Mouse (Mus musculus) megakaryocyte, embryonic 14.5 days (primary cell): ENCODE data around the gene Bcl2. TPM values are rescaled to one million over a fixed set of nuclear protein-coding genes. Genes with fewer than 3 reads are reported as not detected.
A peak's percentile ranks its signal among the peaks of the same experiment; 100 is the strongest.

ENCODE experiments used
- H3K27me3 ChIP-seq: replicated peaks from 2 replicates; pipeline ENCODE3; 2012; ENCODE audit warnings: inconsistent platforms
- H3K36me3 ChIP-seq: replicated peaks from 2 replicates; pipeline ENCODE3; 2012; ENCODE audit warnings: low read length, inconsistent platforms, mixed read lengths
- H3K4me1 ChIP-seq: 2 replicates; pipeline ENCODE4 v1.6.1; 2012; ENCODE audit warnings: inconsistent platforms
- H3K4me3 ChIP-seq: replicated peaks from 2 replicates; pipeline ENCODE3; 2012; ENCODE audit warnings: moderate library complexity, mild to moderate bottlenecking, inconsistent platforms
- H3K9me3 ChIP-seq: 2 replicates; pipeline ENCODE4 v1.6.1; 2012; ENCODE audit warnings: inconsistent platforms
- FLI1 ChIP-seq: IDR thresholded peaks from 2 replicates; pipeline ENCODE4 v1.6.1; 2012; ENCODE audit warnings: low read length, inconsistent platforms, mixed read lengths
- GATA1 ChIP-seq: IDR thresholded peaks from 3 replicates; pipeline ENCODE4 v1.6.1; 2012; ENCODE audit warnings: mixed read lengths, low read length, inconsistent platforms, borderline replicate concordance
- polyA plus RNA-seq: library from polyadenylated mRNA; stranded (reverse); fragments of >175 nt; gene quantifications from 2 replicates; pipeline ENCODE4 v1.2.3, GENCODE M21; 2012; ENCODE audit warnings: low replicate concordance; ENCODE audit not compliant: insufficient read depth

Gene Bcl2
- polyA plus RNA-seq, 1 experiment = 3.0 TPM

- Histone ChIP-seq H3K9me3 (no peaks in the 10 kb centered on the region), H3K4me1 (peaks cover 74% of the 10 kb centered on the region), H3K27me3 (no peaks in the 10 kb centered on the region), H3K36me3 (peaks cover 19% of the 10 kb centered on the region), H3K4me3 (peak overlapping the region; percentile 48)
- TF ChIP-seq FLI1 = no peak
- TF ChIP-seq GATA1 = no peak
Observed at GRCm38 (mm10) chr1:106682829-106683228, 31.2 kb downstream of the Bcl2 start.

- TF ChIP-seq FLI1 (no peak), GATA1 (no peak)
- peaks cover 62% of the 10 kb centered on the region for H3K4me1 ChIP-seq
- no peak overlapping the region for H3K4me3 ChIP-seq
- no peaks in the 10 kb centered on the region for H3K27me3 ChIP-seq
- H3K9me3 ChIP-seq = no peaks in the 10 kb centered on the region
- H3K36me3 ChIP-seq = peaks cover 19% of the 10 kb centered on the region
Observed at GRCm38 (mm10) chr1:106679800-106680515, 34.1 kb downstream of the Bcl2 start.

- peaks cover 14% of the 10 kb centered on the region for H3K36me3 ChIP-seq
- H3K27me3 ChIP-seq = no peaks in the 10 kb centered on the region
- H3K9me3 ChIP-seq = no peaks in the 10 kb centered on the region
- H3K4me3 ChIP-seq = no peak overlapping the region
- TF ChIP-seq FLI1 (no peak), GATA1 (no peak)
- H3K4me1 ChIP-seq = peaks cover 44% of the 10 kb centered on the region
Observed at GRCm38 (mm10) chr1:106678060-106678478, 36.0 kb downstream of the Bcl2 start.

GRCm38 (mm10) chr1:106666140-106667088, 47.7 kb downstream of the Bcl2 start:
- Histone ChIP-seq H3K4me3 (peak overlapping the region; percentile 81), H3K27me3 (no peaks in the 10 kb centered on the region), H3K36me3 (peaks cover 10% of the 10 kb centered on the region), H3K4me1 (peaks cover 75% of the 10 kb centered on the region), H3K9me3 (no peaks in the 10 kb centered on the region)
- no peak for TF ChIP-seq FLI1
- TF ChIP-seq GATA1 = peak; percentile 52; the same call in 1 of the 3 replicates

GRCm38 (mm10) chr1:106664978-106665377, 49.1 kb downstream of the Bcl2 start:
- TF ChIP-seq FLI1 = no peak
- no peak for TF ChIP-seq GATA1
- Histone ChIP-seq H3K4me3 (no peak overlapping the region), H3K4me1 (peaks cover 81% of the 10 kb centered on the region), H3K9me3 (no peaks in the 10 kb centered on the region), H3K27me3 (no peaks in the 10 kb centered on the region), H3K36me3 (peaks cover 10% of the 10 kb centered on the region)

- H3K36me3 ChIP-seq = peaks cover 10% of the 10 kb centered on the region
- TF ChIP-seq FLI1 (no peak), GATA1 (no peak)
- H3K4me1 ChIP-seq = peaks cover 89% of the 10 kb centered on the region
- no peak overlapping the region for H3K4me3 ChIP-seq
- H3K27me3 ChIP-seq = no peaks in the 10 kb centered on the region
- no peaks in the 10 kb centered on the region for H3K9me3 ChIP-seq
Observed at GRCm38 (mm10) chr1:106662486-106662885, 51.6 kb downstream of the Bcl2 start.

- Histone ChIP-seq H3K4me1 (peaks cover 84% of the 10 kb centered on the region), H3K36me3 (peaks cover 8% of the 10 kb centered on the region), H3K4me3 (peak overlapping the region; percentile 31), H3K9me3 (no peaks in the 10 kb centered on the region), H3K27me3 (no peaks in the 10 kb centered on the region)
- TF ChIP-seq FLI1 = no peak
- TF ChIP-seq GATA1 = no peak
Observed at GRCm38 (mm10) chr1:106658293-106658847, 55.7 kb downstream of the Bcl2 start.

GRCm38 (mm10) chr1:106656207-106656738, 57.8 kb downstream of the Bcl2 start:
- no peaks in the 10 kb centered on the region for H3K36me3 ChIP-seq
- no peaks in the 10 kb centered on the region for H3K27me3 ChIP-seq
- TF ChIP-seq FLI1 (no peak), GATA1 (no peak)
- H3K4me3 ChIP-seq = no peak overlapping the region
- H3K9me3 ChIP-seq = no peaks in the 10 kb centered on the region
- peaks cover 83% of the 10 kb centered on the region for H3K4me1 ChIP-seq

GRCm38 (mm10) chr1:106654254-106654653, 59.8 kb downstream of the Bcl2 start:
- H3K4me3 ChIP-seq = peak overlapping the region; percentile 42
- H3K36me3 ChIP-seq = peaks cover 4% of the 10 kb centered on the region
- H3K9me3 ChIP-seq = no peaks in the 10 kb centered on the region
- TF ChIP-seq GATA1 (no peak), FLI1 (no peak)
- no peaks in the 10 kb centered on the region for H3K27me3 ChIP-seq
- H3K4me1 ChIP-seq = peaks cover 88% of the 10 kb centered on the region

- Histone ChIP-seq H3K4me1 (peaks cover 89% of the 10 kb centered on the region), H3K9me3 (no peaks in the 10 kb centered on the region), H3K4me3 (peak overlapping the region; percentile 66), H3K36me3 (peaks cover 4% of the 10 kb centered on the region), H3K27me3 (no peaks in the 10 kb centered on the region)
- TF ChIP-seq FLI1 = no peak
- TF ChIP-seq GATA1 = no peak; the same call in 2 of the 3 replicates
Observed at GRCm38 (mm10) chr1:106653441-106653860, 60.6 kb downstream of the Bcl2 start.
